Mouse (Mus musculus) gonadal fat pad, adult 2 months (tissue): ENCODE measurements around the gene Lyrm7. TPM values are rescaled to one million over a fixed set of nuclear protein-coding genes. Genes with fewer than 3 reads are reported as not detected.
"Not testable (repeated sequence)": the region's sequence is repeated elsewhere in the genome, so short reads cannot be mapped to it uniquely, and the experiment has no call there.

Source experiments
- DNase-seq: peaks from one replicate; pipeline ENCODE4 v3.0.0-alpha.2; 2012; ENCODE audit warnings: low read depth
- polyA plus RNA-seq: library from polyadenylated mRNA; depleted of rRNA; stranded (reverse); fragments of >200 nt; gene quantifications from 2 replicates; pipeline ENCODE4 v1.2.3, GENCODE M21; 2012; rRNA removed

Lyrm7 gene
- polyA plus RNA-seq, result 1.7 and 2.1 TPM in 2 replicates

- DNase-seq, result peak; percentile 93
These were observed at the start of gene Lyrm7 for GRCm38 (mm10) chr11:54860256-54861038. Gene Lyrm7, minus strand, starts transcription at chr11:54860916.

GRCm38 (mm10) chr11:54910081-54910665 lies 49.5 kb upstream of the Lyrm7 start:
- DNase-seq, result no peak

GRCm38 (mm10) chr11:54909273-54909672 lies 48.6 kb upstream of the Lyrm7 start:
- no peak for DNase-seq

- DNase-seq, result no peak
These were observed 46.5 kb upstream of the Lyrm7 start for GRCm38 (mm10) chr11:54907259-54907658.

DNA sequence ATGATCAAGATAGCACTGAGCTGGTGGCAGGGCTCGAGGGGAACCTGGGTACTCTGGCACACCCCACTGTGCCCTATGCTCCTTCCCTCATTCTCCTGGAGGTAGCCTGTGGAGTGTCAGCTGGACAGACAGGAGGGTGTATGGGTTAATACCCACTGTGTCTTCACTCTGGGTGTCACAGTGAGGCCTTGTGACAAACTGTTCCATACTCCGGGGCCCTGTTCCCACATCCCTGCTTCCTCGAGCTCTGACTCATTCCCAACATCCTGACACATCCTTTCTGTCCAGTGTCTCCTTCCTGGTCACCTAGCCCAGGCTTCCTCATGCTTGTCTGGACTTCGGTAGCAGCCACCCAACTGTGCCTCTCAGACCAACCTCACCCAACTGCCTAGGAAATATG lies 45.8 kb upstream of the Lyrm7 start:
- no peak for DNase-seq

DNA sequence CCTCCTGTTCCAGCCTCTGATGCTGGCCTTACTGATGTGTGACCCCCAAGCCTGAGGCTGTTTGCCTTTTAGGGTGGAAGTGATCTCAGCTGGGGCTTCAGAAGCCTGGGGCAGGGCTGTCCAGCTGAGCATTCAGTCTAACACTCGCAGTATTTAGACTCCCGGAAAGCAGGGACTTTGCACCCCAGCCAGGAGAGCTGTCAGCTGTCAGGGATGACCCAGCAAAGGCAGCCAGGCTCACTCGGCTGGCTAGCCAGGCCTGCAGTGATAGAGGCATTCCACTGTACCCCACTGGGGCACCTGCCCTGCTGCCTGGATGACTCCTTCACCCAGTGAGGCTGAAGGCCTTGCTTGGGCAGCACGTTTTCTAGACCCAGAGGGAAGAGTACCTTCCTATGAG lies 45.2 kb upstream of the Lyrm7 start:
- DNase-seq, result no peak

- DNase-seq, result no peak
These were observed 44.4 kb upstream of the Lyrm7 start for GRCm38 (mm10) chr11:54905086-54905485.

- DNase-seq, result no peak
These were observed 43.4 kb upstream of the Lyrm7 start for GRCm38 (mm10) chr11:54903940-54904706.

DNA sequence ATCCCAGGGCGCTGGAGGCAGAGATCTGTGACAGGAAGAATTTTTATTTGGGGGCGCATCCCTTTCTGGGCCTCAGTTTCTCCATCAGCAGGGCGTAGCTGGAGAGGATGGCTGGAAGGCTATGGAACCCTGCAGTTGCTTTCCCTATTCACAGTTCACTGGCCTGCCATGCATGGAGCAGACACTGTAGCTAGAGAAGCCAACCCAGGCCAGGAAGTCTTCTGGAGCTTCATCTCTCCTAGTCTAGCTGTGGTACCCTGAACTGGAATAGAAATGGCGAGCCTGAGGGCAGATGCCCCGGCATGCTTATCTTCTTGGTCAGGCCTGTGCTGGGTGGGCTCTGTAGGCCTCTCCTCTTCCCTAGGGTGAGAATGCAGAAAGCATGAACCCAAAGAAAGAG lies 42.6 kb upstream of the Lyrm7 start:
- no peak for DNase-seq

- DNase-seq, result no peak
These were observed 41.9 kb upstream of the Lyrm7 start, which contains the start of gene Gpx3 for GRCm38 (mm10) chr11:54902333-54903323. Gene Gpx3, plus strand, starts transcription at chr11:54902453.

GRCm38 (mm10) chr11:54899657-54900056 lies 38.9 kb upstream of the Lyrm7 start:
- no peak for DNase-seq

- DNase-seq, result no peak
These were observed 36.8 kb upstream of the Lyrm7 start for GRCm38 (mm10) chr11:54897470-54897869.

DNA sequence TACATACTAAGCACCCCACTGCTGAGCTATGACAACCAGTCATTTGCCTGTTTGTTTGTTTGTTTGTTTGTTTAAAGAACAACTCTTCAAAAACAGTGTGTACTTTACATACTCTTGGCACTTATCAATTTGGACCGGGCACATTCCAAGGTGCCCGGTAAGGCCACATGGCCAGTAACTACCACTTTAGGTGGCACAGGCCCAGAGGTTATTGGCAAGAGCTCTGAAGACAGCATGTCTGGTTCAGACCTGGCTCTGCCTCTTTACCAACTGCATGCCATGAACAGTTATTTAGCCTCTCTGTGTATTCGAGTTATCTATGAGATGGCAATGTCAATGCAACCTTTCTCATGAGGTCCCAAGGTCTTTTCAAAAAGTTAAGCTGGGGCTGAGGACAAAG lies 35.9 kb upstream of the Lyrm7 start:
- DNase-seq, result not testable (repeated sequence)

- no peak for DNase-seq
These were observed 33.9 kb upstream of the Lyrm7 start for GRCm38 (mm10) chr11:54894589-54894988.

- no peak for DNase-seq
These were observed 31.4 kb upstream of the Lyrm7 start for GRCm38 (mm10) chr11:54892091-54892490.

- no peak for DNase-seq
These were observed 30.6 kb upstream of the Lyrm7 start for GRCm38 (mm10) chr11:54891341-54891740.

DNA sequence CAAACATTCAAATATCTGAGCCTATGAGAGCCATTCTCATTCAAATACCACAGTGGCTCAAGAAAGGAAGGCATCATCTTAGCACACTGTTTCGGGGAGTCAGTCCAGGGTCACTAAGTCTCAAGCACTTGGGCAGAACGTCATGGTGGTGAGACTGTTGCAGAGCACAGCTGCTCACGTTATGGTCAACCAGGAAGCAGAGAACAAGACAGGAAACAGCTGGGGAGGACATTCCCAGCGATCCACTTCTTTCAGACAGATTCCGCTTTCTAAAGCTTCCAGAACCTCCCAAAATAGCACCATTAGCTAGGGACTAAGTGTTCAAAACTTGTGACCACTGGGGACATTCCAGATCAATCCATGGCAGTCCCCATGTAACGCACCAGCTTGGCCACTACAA lies 27.2 kb upstream of the Lyrm7 start:
- no peak for DNase-seq

GRCm38 (mm10) chr11:54885406-54885805 lies 24.7 kb upstream of the Lyrm7 start:
- no peak for DNase-seq

DNA sequence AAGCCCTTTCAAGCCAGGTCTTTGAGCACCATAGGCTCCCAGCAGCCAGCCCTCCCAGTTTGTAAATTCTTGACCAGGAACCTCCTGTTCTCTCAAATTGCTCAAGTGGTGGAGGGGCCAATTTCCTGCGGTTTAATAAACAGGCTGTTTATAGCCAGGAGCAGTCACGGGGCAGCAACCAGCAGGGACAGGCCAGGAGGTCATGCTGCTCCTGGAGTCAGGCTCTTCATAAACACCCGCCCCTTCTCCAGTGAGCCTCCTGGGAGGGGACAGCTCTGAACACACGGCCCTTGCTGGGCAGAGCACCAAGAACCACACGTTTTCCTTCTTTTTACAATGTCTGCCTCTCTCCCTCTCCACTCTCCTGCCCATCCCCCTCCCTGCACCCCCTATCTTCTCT lies 24.2 kb upstream of the Lyrm7 start:
- DNase-seq, result no peak

GRCm38 (mm10) chr11:54884197-54884828 lies 23.6 kb upstream of the Lyrm7 start:
- no peak for DNase-seq

- no peak for DNase-seq
These were observed 22.0 kb upstream of the Lyrm7 start for GRCm38 (mm10) chr11:54882671-54883070.
